Mouse (Mus musculus) CH12.LX (cell line): Measurements from ENCODE around the gene St6gal1.

Experiments
- CHD1 ChIP-seq: IDR thresholded peaks from 2 replicates; pipeline ENCODE4 v1.6.1; 2012; ENCODE audit warnings: low read depth, low read length, improper control_type of control experiment, inconsistent platforms
- CHD2 ChIP-seq: IDR thresholded peaks from 2 replicates; pipeline ENCODE4 v1.6.1; 2011; ENCODE audit warnings: low read length, improper control_type of control experiment
- E2F4 ChIP-seq: IDR thresholded peaks from 2 replicates; pipeline ENCODE4 v1.6.1; 2011; ENCODE audit warnings: low read depth, low read length, improper control_type of control experiment; ENCODE audit not compliant: insufficient replicate concordance
- GABPA ChIP-seq: IDR thresholded peaks from 2 replicates; pipeline ENCODE4 v1.6.1; 2012; ENCODE audit warnings: low read depth, low read length, improper control_type of control experiment, inconsistent platforms; ENCODE audit not compliant: insufficient replicate concordance
- MEF2A ChIP-seq: IDR thresholded peaks from 2 replicates; pipeline ENCODE4 v1.6.1; 2014; ENCODE audit warnings: low read depth, mild to moderate bottlenecking, inconsistent platforms, low read length, improper control_type of control experiment, borderline replicate concordance
- POLR2A ChIP-seq: IDR thresholded peaks from 2 replicates; pipeline ENCODE4 v1.6.1; 2011; ENCODE audit warnings: low read depth, mild to moderate bottlenecking, improper control_type of control experiment, low read length
- RAD21 ChIP-seq: IDR thresholded peaks from 2 replicates; pipeline ENCODE4 v1.6.1; 2011; ENCODE audit warnings: low read depth, mild to moderate bottlenecking, low read length, improper control_type of control experiment, moderate library complexity
- TCF12 ChIP-seq: IDR thresholded peaks from 2 replicates; pipeline ENCODE4 v1.6.1; 2014; ENCODE audit warnings: low read depth, mild to moderate bottlenecking, inconsistent platforms, low read length, improper control_type of control experiment
- USF1 ChIP-seq: IDR thresholded peaks from 2 replicates; pipeline ENCODE4 v1.6.1; 2014; ENCODE audit warnings: low read depth, mild to moderate bottlenecking, inconsistent platforms, low read length, improper control_type of control experiment
- ZKSCAN1 ChIP-seq: IDR thresholded peaks from 2 replicates; pipeline ENCODE4 v1.6.1; 2012; ENCODE audit warnings: low read depth, inconsistent platforms, low read length, improper control_type of control experiment, borderline replicate concordance
- ZMIZ1 ChIP-seq: IDR thresholded peaks from 2 replicates; pipeline ENCODE4 v1.6.1; 2012; ENCODE audit warnings: low read depth, mild to moderate bottlenecking, inconsistent platforms, low read length, improper control_type of control experiment
- ZNF384 ChIP-seq: IDR thresholded peaks from 2 replicates; pipeline ENCODE4 v1.6.1; 2012; ENCODE audit warnings: low read depth, low read length, improper control_type of control experiment, inconsistent platforms

DNA sequence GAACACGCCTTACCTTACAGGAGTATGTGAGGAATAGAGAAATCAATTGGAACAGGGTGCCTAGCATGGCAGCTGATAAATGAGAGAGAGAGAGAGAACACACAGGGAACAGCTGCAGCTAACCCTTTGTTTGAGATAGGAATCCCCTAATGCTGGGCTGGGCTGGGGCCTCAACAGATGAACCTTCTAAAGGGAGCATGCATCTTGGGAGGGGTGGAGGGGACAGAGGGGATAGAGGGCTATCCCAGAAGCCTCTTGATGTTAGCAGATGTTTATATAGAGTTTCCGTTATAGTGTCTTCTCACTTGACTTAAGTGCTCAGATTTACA is 26.9 kb downstream of the St6gal1 start:
- TF ChIP-seq ZMIZ1 = no peak
- TF ChIP-seq POLR2A = no peak
- no peak for TF ChIP-seq MEF2A
- no peak for TF ChIP-seq RAD21
- no peak for TF ChIP-seq ZNF384
- no peak for TF ChIP-seq CHD2
- 0 out of 2 replicates have a peak, but pooled peaks have one; percentile 5 for TF ChIP-seq TCF12
- no peak for TF ChIP-seq USF1
- TF ChIP-seq GABPA = no peak
- no peak for TF ChIP-seq E2F4
- no peak for TF ChIP-seq ZKSCAN1
- no peak for TF ChIP-seq CHD1
